In the genomic region with DNA sequence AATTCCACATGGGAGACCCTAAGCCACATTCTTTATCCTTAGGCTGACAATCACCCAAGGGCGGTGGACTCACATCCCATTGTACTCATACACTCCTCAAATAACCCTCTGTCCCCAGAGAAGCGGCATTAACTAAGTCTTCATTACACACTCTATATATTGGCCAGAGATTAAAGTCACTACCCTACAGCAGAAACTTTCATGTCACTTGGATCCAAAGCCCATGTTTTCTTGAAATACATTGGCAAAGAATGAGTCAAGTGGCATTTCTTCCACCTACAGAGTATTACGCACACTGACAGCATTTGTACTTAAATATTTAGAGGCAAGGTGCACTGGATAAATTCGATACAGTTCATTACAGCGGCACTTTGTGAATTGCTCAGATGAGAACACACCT, we compare ENCODE assay signal across 29 mouse cellular contexts.
"Had no signal": no experiment of that assay in that cellular context is flagged by ENCODE, and none has a peak within 500 bp of the region (broad histone marks: within the 10 kb centered on the region; RNA-seq: fewer than 3 reads in every experiment).

No protein-coding gene starts in this region.

- H3K27ac ChIP-seq: embryonic facial prominence, embryonic 10.5 days; embryonic facial prominence, embryonic 12.5 days; embryonic facial prominence, embryonic 13.5 days; forebrain, embryonic 10.5 days; forebrain, embryonic 12.5 days; forebrain, embryonic 13.5 days; forebrain, embryonic 15.5 days; gastrocnemius, adult 2 months; heart, adult 2 months had no signal

- DNase-seq: cerebellum, adult 2 months; cerebellum, adult 8-10 months; cerebellum, adult 9-10 months; cerebellum, adult 9-11 months; cerebellum, postnatal 10 days; cerebellum, postnatal 14 days; cerebellum, postnatal 25 days; cerebellum, postnatal 36 days; embryo, embryonic 11 days; forebrain, postnatal 0 days; gastrocnemius, adult 2 months; gastrocnemius, postnatal 10 days; gastrocnemius, postnatal 14 days; gastrocnemius, postnatal 25 days; gastrocnemius, postnatal 36 days; heart, adult 11 months; heart, adult 18-20 months; heart, adult 2 months had no signal

- H3K27me3 ChIP-seq: embryonic facial prominence, embryonic 12.5 days; embryonic facial prominence, embryonic 13.5 days; embryonic facial prominence, embryonic 15.5 days; forebrain, embryonic 12.5 days; forebrain, embryonic 13.5 days; forebrain, embryonic 15.5 days had no signal

- H3K4me2 ChIP-seq: embryonic facial prominence, embryonic 12.5 days; embryonic facial prominence, embryonic 13.5 days; embryonic facial prominence, embryonic 15.5 days; forebrain, embryonic 12.5 days; forebrain, embryonic 13.5 days; forebrain, embryonic 15.5 days had no signal

- H3K9ac ChIP-seq: embryonic facial prominence, embryonic 12.5 days; embryonic facial prominence, embryonic 13.5 days; embryonic facial prominence, embryonic 15.5 days; forebrain, embryonic 12.5 days; forebrain, embryonic 13.5 days; forebrain, embryonic 15.5 days; forebrain, postnatal 0 days had no signal

- ATAC-seq: forebrain, embryonic 13.5 days; forebrain, embryonic 14.5 days; forebrain, embryonic 15.5 days; forebrain, embryonic 16.5 days; forebrain, postnatal 0 days had no signal

- H3K4me3 ChIP-seq: embryonic facial prominence, embryonic 10.5 days; embryonic facial prominence, embryonic 12.5 days; embryonic facial prominence, embryonic 13.5 days; embryonic facial prominence, embryonic 15.5 days; erythroblast, embryonic 14.5 days; forebrain, embryonic 10.5 days; forebrain, embryonic 12.5 days; forebrain, embryonic 13.5 days; forebrain, embryonic 15.5 days; gastrocnemius, adult 2 months; heart, adult 2 months had no signal

- H3K36me3 ChIP-seq: forebrain, embryonic 15.5 days had no signal

- H3K9me3 ChIP-seq: embryonic facial prominence, embryonic 10.5 days; embryonic facial prominence, embryonic 12.5 days; embryonic facial prominence, embryonic 13.5 days; embryonic facial prominence, embryonic 15.5 days; forebrain, embryonic 12.5 days; forebrain, embryonic 15.5 days had no signal
